Mouse (Mus musculus): ENCODE results near the gene Nol10.

- TF ChIP-seq POLR2A (IDR thresholded peaks at IDR 0.05; ENCODE audit: control insufficient read depth, extremely low read depth, insufficient read depth, low read length, poor library complexity) (no peak), CTCF (IDR thresholded peaks at IDR 0.05; ENCODE audit: borderline replicate concordance, control insufficient read depth, extremely low read depth, insufficient read depth, low read length, poor library complexity) (no peak)
Observed at GRCm38 (mm10) chr12:17338338-17338737, 9.9 kb upstream of the Nol10 start.
